Mouse (Mus musculus): ENCODE data around the gene Vps18. TPM values are rescaled to one million over a fixed set of nuclear protein-coding genes. Genes with fewer than 3 reads are reported as not detected.

The Vps18 gene
- polyA plus RNA-seq, 1 experiment: 15.9 TPM

- no peak for DNase-seq (ENCODE audit: low spot score)
Measured at GRCm38 (mm10) chr2:119292281-119292680, 3.7 kb downstream of the Vps18 start.

GRCm38 (mm10) chr2:119292852-119293251, 4.3 kb downstream of the Vps18 start:
- DNase-seq (ENCODE audit: low spot score): no peak

- no peak for DNase-seq (ENCODE audit: low spot score)
Measured at GRCm38 (mm10) chr2:119293311-119293710, 4.8 kb downstream of the Vps18 start.

GRCm38 (mm10) chr2:119293776-119294390, 5.3 kb downstream of the Vps18 start:
- no peak for DNase-seq (ENCODE audit: low spot score)

GRCm38 (mm10) chr2:119294411-119294810, 5.9 kb downstream of the Vps18 start:
- no peak for DNase-seq (ENCODE audit: low spot score)

- DNase-seq (ENCODE audit: low spot score): no peak
Measured at GRCm38 (mm10) chr2:119296756-119297155, 8.2 kb downstream of the Vps18 start.

GRCm38 (mm10) chr2:119297506-119297905, 9.0 kb downstream of the Vps18 start:
- no peak for DNase-seq (ENCODE audit: low spot score)

GRCm38 (mm10) chr2:119298330-119298729, 9.8 kb downstream of the Vps18 start:
- DNase-seq (ENCODE audit: low spot score): no peak

- no peak for DNase-seq (ENCODE audit: low spot score)
Measured at GRCm38 (mm10) chr2:119298839-119299238, 10.3 kb downstream of the Vps18 start.

- DNase-seq (ENCODE audit: low spot score): no peak
Measured at GRCm38 (mm10) chr2:119299981-119300818, 11.7 kb downstream of the Vps18 start.

- no peak for DNase-seq (ENCODE audit: low spot score)
Measured at GRCm38 (mm10) chr2:119300819-119301493, 12.4 kb downstream of the Vps18 start.

GRCm38 (mm10) chr2:119302876-119303275, 14.3 kb downstream of the Vps18 start:
- no peak for DNase-seq (ENCODE audit: low spot score)

- DNase-seq (ENCODE audit: low spot score): no peak
Measured at GRCm38 (mm10) chr2:119304391-119304790, 15.9 kb downstream of the Vps18 start.

GRCm38 (mm10) chr2:119304798-119305208, 16.3 kb downstream of the Vps18 start:
- no peak for DNase-seq (ENCODE audit: low spot score)

GRCm38 (mm10) chr2:119311544-119311943, 23.0 kb downstream of the Vps18 start:
- DNase-seq (ENCODE audit: low spot score): no peak

- no peak for DNase-seq (ENCODE audit: low spot score)
Measured at GRCm38 (mm10) chr2:119312380-119312958, 23.9 kb downstream of the Vps18 start.

- no peak for DNase-seq (ENCODE audit: low spot score)
Measured at GRCm38 (mm10) chr2:119313780-119314479, 25.4 kb downstream of the Vps18 start.

- DNase-seq (ENCODE audit: low spot score): no peak
Measured at GRCm38 (mm10) chr2:119314742-119315310, 26.3 kb downstream of the Vps18 start.

GRCm38 (mm10) chr2:119318043-119318710, 29.6 kb downstream of the Vps18 start:
- DNase-seq (ENCODE audit: low spot score): no peak

- no peak for DNase-seq (ENCODE audit: low spot score)
Measured at GRCm38 (mm10) chr2:119320571-119320970, 32.0 kb downstream of the Vps18 start.
